Mouse (Mus musculus) heart, postnatal 36 days (tissue): ENCODE data around the gene Spa17. TPM values are rescaled to one million over a fixed set of nuclear protein-coding genes. Genes with fewer than 3 reads are reported as not detected.

Experiments
- DNase-seq, 2 experiments: peaks; one replicate each; pipeline ENCODE4 v3.0.0; 2021 to 2022
- intact Hi-C: fragments of 180-260 bp; cut with DNase I; formaldehyde crosslinking; loops from one replicate; pipeline ENCODE4 v1.15.1; 2025
- total RNA-seq, 2 experiments: library from RNA; stranded (reverse); gene quantifications; 2 replicates each; pipeline ENCODE4 v1.2.3; 2021

Spa17 gene
- 1 to 10 TPM; 2.6 to 2.7 TPM for total RNA-seq

GRCm38 (mm10) chr9:37613182-37613910, at the start of gene Spa17:
Spa17 (minus strand) TSS chr9:37613722.
- intact Hi-C loops: loop anchor here (1.0 to 5.0 kb wide), 3 partner anchors 46 to 85 kb away; partner anchors contain the start of gene Esam
- peak; percentile 88 for DNase-seq

- intact Hi-C loops: no loop called here
- no peak for DNase-seq
Observed at GRCm38 (mm10) chr9:37663210-37663609, 49.7 kb upstream of the Spa17 start.

- intact Hi-C loops: no loop called here
Observed at GRCm38 (mm10) chr9:37659413-37659812, 45.9 kb upstream of the Spa17 start.

DNA sequence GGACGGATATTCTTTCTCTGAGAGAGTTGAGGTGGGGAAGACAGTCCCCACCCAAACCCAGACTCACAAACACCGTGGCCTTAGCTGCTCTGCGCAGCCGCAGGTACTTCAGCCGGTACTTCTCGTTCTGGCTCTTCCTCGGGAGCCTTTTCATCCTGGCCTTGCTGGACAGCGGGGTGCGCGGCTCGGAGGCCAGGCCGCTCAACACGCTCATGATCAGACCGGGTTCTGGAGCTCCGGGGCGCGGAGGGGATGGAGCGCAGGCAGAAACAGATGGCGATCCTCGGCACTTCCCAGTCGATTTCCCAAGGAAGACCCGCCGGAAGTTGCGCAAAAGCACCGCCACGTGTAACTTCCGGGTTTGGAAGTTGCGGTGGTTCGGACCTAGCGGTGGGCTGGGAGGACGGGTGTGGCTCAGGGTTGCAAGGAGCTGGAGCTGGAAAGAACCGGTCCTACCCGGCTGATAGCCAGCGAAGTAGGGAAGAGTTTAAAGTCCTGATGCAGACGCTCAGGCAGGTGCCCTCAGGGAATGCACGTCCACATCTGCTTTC, 43.5 kb upstream of the Spa17 start, which contains the start of gene Tbrg1:
Tbrg1 (minus strand) TSS at position 382 of the 551 bp plus-strand sequence.
- peak; percentile 82 to 88 for DNase-seq
- intact Hi-C loops: no loop called here

More at GRCm38 (mm10) chr9:37659413-37659812, 45.9 kb upstream of the Spa17 start:
- no peak for DNase-seq

DNA sequence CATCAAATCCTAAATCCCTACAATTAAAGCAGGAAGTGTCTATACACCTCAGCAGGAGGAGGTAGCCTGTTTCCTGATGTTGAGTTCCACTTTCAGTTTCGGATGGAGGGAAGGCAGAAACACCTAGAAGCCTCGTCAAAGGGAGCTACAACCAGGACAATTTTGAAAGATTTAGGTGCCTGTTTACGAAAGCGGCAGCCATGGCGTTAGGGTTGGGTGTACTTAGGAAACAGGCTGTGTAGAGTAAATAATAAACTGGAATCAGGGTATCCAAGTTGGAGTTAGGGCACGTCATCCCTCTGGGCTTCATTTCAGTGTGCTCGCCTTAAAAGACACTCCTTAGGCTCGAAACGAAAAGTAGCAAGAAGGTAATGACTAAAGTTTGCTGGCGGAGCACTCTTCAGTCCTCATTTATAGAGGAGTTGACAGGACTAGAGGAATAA, 42.9 kb upstream of the Spa17 start:
- intact Hi-C loops: no loop called here

GRCm38 (mm10) chr9:37655961-37656360, 42.4 kb upstream of the Spa17 start:
- no peak for DNase-seq
- intact Hi-C loops: no loop called here

More for the DNA sequence above, 42.9 kb upstream of the Spa17 start:
- peak in 1 of 2 experiments; percentile 13 for DNase-seq

DNA sequence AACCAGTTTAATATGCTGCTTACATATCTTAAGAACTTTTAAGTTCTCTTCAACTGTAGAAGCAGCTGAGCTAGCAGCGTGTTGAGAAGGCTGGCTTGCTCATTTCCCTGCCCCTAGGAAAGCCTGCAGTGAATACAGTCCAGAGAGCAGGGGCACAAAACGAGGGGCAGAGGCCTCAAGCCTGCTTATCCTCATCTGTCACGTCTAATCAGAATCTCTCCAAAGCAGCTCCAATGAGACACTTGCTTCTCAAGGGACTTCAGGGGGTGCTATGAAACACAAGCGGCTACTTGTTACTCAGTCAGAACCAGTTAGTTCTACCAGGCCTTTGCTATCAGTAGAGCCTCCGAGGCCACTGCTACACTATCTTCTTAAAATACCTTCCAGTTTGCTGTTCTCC, 40.3 kb upstream of the Spa17 start:
- intact Hi-C loops: no loop called here
- DNase-seq: no peak

GRCm38 (mm10) chr9:37650639-37651038, 37.1 kb upstream of the Spa17 start:
- DNase-seq: no peak
- intact Hi-C loops: no loop called here

DNA sequence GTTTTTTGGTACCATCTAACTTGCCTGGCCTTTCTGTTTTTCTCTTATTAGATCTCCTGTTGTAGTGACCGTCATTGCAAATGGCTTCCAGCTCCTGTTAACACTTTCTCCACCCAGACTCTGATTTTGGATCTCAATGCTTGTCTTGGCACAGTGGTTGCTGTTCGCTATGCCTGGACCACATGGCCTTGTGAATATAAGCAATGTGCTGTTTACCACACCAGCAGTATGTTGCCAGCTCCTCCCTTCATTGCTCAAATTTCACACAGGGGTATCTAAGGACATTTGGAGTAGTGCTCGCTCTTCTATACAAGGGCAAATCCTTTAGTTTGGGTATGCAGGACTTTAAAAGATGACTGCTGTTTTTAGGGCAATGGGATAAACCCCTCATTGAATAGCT, 32.7 kb upstream of the Spa17 start:
- no peak for DNase-seq
- intact Hi-C loops: no loop called here

DNA sequence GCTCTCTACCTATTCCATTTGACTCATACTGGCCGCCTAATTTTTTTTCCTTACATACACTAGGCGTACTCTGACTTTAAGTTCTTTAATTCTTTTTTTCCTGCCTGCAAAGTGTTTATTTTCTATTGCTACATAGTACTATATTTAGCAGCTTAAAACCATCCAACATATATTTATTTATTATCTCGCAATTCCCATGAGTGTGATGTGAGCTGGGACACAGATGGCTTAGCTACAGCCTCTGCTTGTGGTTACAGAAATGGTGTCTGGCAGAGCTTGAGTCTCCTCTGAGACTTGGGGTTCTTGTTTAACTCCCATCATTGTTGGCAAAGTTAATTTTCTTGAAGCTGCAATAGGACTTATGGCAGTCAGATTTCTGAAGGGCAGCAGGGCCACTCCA, 25.2 kb upstream of the Spa17 start:
- DNase-seq: no peak
- intact Hi-C loops: no loop called here

DNA sequence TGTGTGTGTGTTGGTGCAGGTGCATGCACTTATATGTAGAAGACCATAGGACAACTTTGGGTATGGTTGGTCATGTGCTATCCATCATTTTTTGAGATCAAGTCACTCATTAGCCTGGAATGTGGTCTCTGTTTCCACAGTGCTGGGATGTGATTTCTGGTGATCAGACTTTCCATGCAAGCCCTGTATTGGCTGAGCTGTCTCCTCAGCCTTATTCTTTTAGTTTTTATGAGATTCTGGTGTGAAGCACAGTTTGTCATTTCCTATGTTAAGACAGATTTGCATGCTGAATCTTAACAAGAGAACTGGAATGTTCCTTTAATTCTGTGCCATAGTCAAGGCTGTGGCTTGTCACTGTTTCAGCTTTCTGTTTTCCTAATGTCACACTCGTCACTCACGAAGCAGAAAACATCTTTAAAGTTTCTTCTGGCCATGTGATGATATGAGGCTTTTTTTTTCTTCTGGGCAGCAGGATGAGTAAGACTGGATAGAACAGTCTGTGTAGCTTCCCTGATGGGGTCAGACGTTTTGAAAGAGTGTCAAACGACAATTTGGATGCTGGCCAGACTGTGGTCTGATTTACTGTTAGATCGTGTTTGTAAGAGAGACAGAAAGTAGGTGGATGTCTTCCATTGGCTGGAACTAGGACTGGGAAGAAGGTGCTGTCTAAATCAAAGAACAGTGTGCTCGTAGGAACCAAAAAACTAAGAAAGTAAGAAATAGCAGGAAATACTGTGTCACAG, 23.4 kb upstream of the Spa17 start:
- intact Hi-C loops: loop anchor here (1.0 kb wide), 1 partner anchor 174 kb away; no protein-coding TSS in a partner anchor
- no peak for DNase-seq

- DNase-seq: peak; percentile 40 to 55
Observed at GRCm38 (mm10) chr9:37636335-37636734, 22.8 kb upstream of the Spa17 start.

DNA sequence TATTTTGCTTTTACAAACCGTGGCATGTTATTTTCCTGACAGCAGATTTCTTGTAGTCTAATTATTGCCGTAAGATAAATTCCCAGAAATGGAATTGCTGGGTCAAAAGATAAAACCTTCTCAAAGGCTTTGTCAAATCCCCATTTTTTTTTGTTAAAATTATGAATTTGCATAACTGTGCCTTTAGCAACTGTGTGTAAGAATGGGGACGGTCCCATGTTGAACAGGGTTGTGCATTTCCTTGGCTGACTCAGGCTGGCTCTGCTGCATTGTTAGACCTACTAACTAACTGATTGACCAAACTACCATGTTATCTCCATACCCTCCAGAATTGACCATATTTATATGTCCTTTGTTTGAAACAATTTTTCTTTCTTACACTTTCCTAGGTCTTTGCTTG, 20.7 kb upstream of the Spa17 start:
- intact Hi-C loops: no loop called here
- no peak for DNase-seq

More at GRCm38 (mm10) chr9:37636335-37636734, 22.8 kb upstream of the Spa17 start:
- intact Hi-C loops: loop anchor here (1.0 kb wide), 1 partner anchor 173 kb away; no protein-coding TSS in a partner anchor

- intact Hi-C loops: no loop called here
- no peak for DNase-seq
Observed at GRCm38 (mm10) chr9:37632305-37632704, 18.8 kb upstream of the Spa17 start.

- intact Hi-C loops: no loop called here
Observed at GRCm38 (mm10) chr9:37629941-37630340, 16.4 kb upstream of the Spa17 start.

DNA sequence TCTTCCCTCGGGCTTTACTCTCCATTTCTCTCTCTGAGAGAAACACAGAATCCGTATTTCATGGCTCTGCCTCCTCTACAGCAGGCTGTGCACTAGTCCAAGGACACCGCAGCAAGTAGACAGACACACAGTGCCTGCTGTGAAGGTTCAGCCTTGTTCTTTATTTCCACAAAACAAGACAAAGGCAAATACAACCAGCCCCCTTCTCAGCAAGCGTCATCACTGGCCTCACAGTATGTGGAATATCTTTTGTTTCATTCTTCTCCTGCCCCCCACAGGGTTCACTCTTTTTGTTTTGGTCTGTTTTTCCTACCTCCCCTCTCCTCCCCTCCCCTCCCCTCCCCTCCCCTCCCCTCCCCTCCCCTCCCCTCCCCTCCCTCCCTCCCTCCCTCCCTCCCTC, 15.1 kb upstream of the Spa17 start:
- intact Hi-C loops: no loop called here
- DNase-seq: no peak

More at GRCm38 (mm10) chr9:37629941-37630340, 16.4 kb upstream of the Spa17 start:
- DNase-seq: no peak

DNA sequence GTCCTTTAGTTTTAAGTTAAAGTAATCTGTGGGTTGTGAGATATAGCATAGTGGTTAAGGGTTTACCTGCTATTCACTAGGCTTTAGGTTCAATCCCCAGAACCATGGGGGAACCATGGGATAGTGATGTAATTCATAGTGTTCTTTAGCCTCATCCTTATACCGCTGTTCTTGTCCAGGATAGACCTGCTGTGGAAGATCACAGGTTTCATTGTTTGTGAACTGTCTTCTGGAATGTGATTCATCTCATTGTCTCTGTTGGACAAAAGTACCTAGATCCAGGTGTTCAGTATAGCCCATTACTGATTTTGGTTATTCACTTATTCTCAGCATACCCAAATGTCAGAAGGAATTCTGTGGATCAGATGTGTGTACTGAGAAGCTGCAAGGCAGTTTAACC, 13.7 kb upstream of the Spa17 start:
- no peak for DNase-seq
- intact Hi-C loops: no loop called here

- no peak for DNase-seq
- intact Hi-C loops: no loop called here
Observed at GRCm38 (mm10) chr9:37626103-37626567, 12.6 kb upstream of the Spa17 start.

- intact Hi-C loops: no loop called here
- peak; percentile 10 to 21 for DNase-seq
Observed at GRCm38 (mm10) chr9:37625641-37626040, 12.1 kb upstream of the Spa17 start.

DNA sequence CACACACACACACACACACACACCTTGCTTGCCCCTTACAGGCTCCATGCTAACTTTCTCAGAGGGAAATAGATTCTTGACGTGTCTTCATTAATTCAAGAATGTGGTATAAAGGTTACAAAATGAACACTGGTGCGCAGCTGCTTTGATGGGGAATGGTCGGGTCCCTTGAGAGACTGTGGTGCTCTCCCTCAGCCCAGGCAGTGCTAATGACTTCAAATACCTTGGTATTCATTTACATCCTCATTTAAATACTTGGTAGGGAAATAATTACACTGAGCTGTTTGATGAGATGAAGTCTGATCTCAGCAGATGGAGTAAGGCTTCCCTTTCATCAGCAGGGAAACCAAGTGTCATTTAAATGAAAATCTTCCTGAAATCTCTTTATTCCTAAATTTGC, 11.6 kb upstream of the Spa17 start:
- intact Hi-C loops: no loop called here
- DNase-seq: no peak

- no peak for DNase-seq
- intact Hi-C loops: no loop called here
Observed at GRCm38 (mm10) chr9:37624502-37624901, 11.0 kb upstream of the Spa17 start.
